Mouse (Mus musculus) lung, adult 2 months (tissue): Measurements from ENCODE around the gene Camk1d.

Source experiments
- CTCF ChIP-seq: fragments of 200-500 bp; IDR thresholded peaks from 2 replicates; pipeline ENCODE4 v1.5.1; 2011; ENCODE audit warnings: mild to moderate bottlenecking, low read length, control low read depth; ENCODE audit not compliant: insufficient read depth
- POLR2A ChIP-seq: fragments of 200-500 bp; IDR thresholded peaks from 2 replicates; pipeline ENCODE4 v1.6.1; 2011; ENCODE audit warnings: low read depth, mild to moderate bottlenecking, control low read depth, low read length, borderline replicate concordance; ENCODE audit errors: extremely low read depth

DNA sequence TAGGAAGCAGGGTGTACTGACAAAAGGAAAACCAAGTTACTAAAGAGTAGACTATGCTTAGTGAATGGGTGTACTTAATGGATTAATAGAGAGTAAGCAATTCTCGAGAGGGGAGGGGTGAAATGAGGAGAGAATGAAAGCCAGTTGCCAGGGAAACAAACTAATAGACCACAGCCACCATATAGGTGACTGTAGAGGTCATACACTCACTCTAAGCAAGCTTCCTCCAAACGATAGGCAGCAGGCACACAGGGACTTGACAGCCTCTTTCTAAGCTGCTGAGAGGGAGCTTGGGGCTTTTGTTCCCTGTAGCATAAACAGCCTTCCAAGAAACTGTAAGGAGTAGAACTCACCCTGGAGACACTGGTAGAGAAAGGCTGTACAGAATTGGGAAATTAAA, 288.2 kb downstream of the Camk1d start:
- TF ChIP-seq CTCF (no peak), POLR2A (no peak)
